Mouse (Mus musculus): Measurements from ENCODE around the gene Ttbk2. TPM values are rescaled to one million over a fixed set of nuclear protein-coding genes. Genes with fewer than 3 reads are reported as not detected.

Gene Ttbk2
- 9.2 and 11.9 TPM in 2 replicates for polyA plus RNA-seq (2012; rRNA removed)

DNA sequence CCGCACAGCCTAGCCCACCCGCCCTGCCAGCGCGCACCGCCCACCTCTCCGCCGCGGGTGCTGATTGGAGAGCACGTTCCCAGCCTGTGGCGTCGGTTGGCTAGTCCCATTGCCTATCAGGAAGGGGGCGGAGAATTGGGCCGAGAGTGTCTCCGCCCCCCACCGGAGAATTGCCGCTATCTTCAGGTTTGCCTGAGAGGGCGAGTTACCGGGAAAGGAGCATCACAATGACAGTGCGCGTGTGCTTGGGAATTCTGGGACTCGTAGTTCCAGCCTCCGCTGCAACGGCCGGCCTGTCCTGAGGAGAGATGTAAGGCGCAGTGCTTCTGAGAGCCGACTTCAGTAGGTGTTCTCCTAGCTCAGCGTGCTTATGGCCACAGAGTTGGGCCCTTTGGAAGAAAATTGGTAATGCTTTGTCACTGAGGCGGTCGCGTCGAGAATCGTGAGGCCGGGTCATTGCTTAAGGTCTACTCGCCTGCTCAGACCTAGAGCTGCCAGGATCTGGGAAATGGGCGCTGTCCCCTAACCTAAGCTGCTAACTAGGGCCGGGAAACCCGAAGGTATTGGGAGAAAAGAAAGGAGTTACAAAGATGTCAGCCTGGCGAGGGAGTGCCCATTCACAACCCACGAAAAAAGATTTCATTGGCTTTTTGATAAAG lies at the start of gene Ttbk2:
Gene Ttbk2, minus strand, starts transcription at position 181 of the 659 bp plus-strand sequence.

DNA sequence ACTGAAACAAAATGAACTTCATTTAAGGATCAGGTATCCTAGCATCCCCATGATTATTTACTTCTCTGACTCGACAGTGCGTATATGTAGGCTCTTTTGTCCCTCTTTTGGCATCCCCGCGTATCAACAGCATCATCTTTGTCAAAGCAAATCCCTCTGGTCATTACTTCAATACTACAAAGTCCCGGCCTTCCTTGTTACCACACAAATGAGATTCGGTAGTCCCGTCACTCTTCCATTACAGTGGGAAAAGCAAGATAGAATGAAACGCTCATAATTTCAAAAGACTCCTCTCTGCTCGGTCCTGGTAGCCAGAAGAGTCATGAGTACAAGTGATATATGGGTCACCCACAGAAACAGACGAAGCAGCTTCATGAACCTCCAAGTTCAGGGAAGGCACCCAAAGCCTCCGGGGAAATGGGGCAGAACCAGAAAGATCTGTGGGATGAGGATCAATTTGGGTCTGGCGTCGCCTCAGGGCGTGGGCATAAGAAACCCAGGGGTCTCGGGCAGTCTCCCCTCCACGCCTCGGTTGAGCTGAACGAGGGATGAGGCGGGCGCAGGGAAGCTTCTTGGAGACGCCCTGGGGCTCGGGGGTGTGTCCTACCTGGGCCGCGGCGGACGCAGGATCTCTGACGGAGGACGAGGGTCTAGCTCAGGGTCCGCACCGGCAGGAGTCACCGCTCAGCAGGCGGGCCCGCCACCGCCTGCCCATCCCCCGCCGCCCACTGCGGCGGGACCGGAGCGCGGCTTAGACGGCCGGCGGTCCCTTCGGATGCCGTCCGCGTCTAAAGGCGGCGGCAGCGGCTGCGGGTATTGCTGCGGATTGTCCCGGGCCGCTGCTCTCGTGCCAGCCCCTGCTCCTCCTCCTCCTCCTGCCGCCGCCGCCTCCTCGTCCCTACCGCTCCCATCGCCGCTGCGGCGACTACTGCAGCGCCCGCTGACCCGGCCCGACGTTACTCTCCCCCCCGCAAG lies 668 bp downstream of the Ttbk2 start, which contains the start of gene Cdan1:
Gene Cdan1, minus strand, starts transcription at position 680 of the 975 bp plus-strand sequence.

Other genes starting within 250 kb of the Ttbk2 start
- 15.4 and 24.4 TPM in 2 replicates for gene Haus2, start 241.2 kb downstream of the Ttbk2 start, polyA plus RNA-seq (2012; rRNA removed)
- 13.5 and 21.1 TPM in 2 replicates for gene Lrrc57, start 241.1 kb downstream of the Ttbk2 start, polyA plus RNA-seq (2012; rRNA removed)
- gene Stard9, start 221.5 kb downstream of the Ttbk2 start, polyA plus RNA-seq (2012; rRNA removed), result 7.5 and 14.4 TPM in 2 replicates
- gene Cdan1, start 476 bp downstream of the Ttbk2 start, polyA plus RNA-seq (2012; rRNA removed), result 22.1 and 27.6 TPM in 2 replicates
- 17.3 and 20.9 TPM in 2 replicates for gene Ubr1, start 120.1 kb upstream of the Ttbk2 start, polyA plus RNA-seq (2012; rRNA removed)
- 3.5 and 4.7 TPM in 2 replicates for gene Tmem62, start 126.4 kb upstream of the Ttbk2 start, polyA plus RNA-seq (2012; rRNA removed)
- 44.7 and 49.1 TPM in 2 replicates for gene Ccndbp1, start 157.8 kb upstream of the Ttbk2 start, polyA plus RNA-seq (2012; rRNA removed)
- 12.7 and 15.0 TPM in 2 replicates for gene Epb42, start 186.5 kb upstream of the Ttbk2 start, polyA plus RNA-seq (2012; rRNA removed)
- 0.20 TPM in 1 of 2 replicates, not detected in the other for gene Tgm5, start 235.2 kb upstream of the Ttbk2 start, polyA plus RNA-seq (2012; rRNA removed)

All from central nervous system, embryonic 11.5 days (tissue).